Mouse (Mus musculus): ENCODE data around the gene Dda1. TPM values are rescaled to one million over a fixed set of nuclear protein-coding genes. Genes with fewer than 3 reads are reported as not detected.

Dda1 gene
- total RNA-seq, 2 experiments from 2014 or later, result 75.0 to 87.0 TPM

DNA sequence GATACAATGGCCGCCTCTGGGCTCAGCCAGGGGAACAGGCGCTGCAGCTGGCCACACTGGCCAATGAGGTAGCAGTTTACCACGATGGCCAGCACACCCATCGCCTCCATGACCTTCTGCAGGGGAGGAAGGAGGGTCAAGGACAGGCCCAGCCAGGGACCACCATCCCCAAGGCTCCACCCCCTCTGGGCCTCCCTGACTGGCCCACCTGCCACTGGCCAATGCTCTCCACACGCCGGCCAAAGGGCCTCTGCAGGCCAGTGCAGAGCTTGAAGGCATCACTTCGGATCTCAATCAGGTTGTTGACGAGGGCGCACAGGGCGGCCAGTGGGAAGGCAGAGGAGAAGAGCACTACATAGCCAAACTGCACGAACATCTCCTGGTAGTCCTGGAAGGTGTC is 9.9 kb downstream of the Dda1 start:
- Histone ChIP-seq H3K27ac (no peak overlapping the region), H3K4me3 (no peak overlapping the region)
- TF ChIP-seq CTCF (IDR thresholded peaks at IDR 0.05), result no peak
- DNase-seq (ENCODE audit: extremely low spot score in 1 of 2, low spot score in 2 of 2), result no peak
- intact Hi-C loops (cut with DNase I), result no loop called here

DNA sequence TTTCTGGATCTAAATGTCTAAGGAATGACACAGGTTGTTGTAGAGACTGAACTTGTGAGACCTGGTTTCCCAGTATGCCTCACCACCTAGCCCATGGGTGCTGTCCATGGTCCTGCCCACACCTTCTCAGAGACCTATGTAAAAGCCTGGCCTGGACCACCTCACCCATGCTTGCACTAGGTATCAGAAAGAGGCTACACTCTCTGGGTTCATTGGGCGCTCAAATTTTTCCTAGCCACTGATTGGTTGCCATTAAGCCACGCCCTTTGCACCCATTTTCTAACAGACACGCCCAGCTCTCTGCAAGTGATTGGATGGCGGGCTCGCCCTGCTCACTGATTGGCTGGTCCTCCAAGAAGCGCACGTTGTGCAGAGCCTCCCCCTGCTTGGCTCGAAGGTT is 14.9 kb downstream of the Dda1 start:
- Histone ChIP-seq H3K4me3 (no peak overlapping the region), H3K27ac (no peak overlapping the region)
- DNase-seq (ENCODE audit: extremely low spot score in 1 of 2, low spot score in 2 of 2), result no peak
- intact Hi-C loops (cut with DNase I), result no loop called here
- no peak for TF ChIP-seq CTCF (IDR thresholded peaks at IDR 0.05)

DNA sequence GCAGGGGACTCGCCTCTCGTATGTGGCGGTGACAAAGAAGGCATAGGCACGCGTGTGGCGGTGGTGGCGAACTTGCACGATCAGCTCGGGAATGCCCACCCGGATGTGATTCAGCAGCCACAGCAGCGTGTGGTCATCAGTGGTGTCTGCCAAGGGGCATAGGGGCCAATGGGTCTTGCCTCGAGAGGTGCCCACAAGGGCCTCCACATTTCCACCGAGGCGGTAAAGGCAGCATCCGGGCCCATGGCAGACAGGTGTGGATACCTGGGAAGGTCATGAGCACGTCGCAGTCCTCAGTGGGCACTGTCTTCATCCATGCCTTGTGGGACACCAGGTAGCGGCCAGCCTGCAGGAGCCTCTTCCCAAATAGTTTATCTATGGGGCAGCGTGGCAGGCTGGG is 15.7 kb downstream of the Dda1 start:
- no peak for DNase-seq (ENCODE audit: extremely low spot score in 1 of 2, low spot score in 2 of 2)
- intact Hi-C loops (cut with DNase I), result loop anchor here (1.0 kb wide), 1 partner anchor 20 kb away; the partner anchor contains the start of gene Mrpl34
- peak overlapping the region; percentile 73 for H3K4me3 ChIP-seq
- H3K27ac ChIP-seq, result no peak overlapping the region
- no peak for TF ChIP-seq CTCF (IDR thresholded peaks at IDR 0.05)

DNA sequence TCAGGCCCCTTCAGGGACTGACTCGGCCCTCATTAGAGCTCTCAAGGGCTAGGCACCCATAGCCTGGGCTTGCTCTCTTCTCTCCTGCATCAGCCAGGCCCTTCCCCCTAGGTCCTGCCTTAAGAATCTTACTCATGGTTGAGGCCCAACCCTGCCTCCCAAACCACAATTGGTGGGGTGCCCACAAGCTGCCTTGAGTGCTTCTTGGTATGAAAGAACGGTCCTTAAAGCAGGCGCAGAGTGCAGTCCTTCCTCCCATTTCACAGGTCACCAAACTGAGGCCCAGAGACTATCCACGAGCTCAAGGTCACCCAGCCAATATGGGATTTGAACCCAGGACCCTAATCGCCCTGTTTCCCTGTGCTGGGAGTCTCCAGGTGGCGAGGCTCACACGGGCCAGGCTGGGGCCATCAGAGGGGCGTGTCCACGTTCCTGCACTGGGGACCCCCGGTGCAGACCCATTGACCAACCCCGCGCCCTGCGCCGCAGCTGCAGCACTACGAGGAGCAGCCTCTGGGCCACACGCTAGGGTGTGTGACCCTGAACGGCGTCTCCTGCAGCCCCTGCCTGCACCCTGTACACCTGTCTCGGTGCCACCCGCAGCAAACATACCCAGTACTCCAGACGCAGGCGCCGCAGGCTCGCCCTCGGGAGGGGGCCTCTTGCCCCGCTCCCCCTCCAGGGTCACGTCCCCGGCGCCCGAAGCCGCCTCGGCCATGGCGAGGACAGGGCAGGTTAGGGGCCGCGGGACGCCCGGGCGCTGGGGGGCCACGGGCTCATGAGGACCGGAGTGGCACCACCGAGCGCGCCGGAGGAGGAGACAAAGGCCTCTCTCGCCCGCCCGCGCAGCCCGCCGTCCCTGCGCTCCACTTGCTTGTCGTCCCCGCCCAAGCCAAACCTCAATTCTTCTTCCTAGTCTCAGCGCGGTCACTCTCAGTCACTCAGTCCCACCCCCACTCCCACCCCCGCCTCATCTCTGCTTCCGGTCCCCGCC is 16.4 kb downstream of the Dda1 start, which contains the start of gene Ano8:
Gene Ano8, minus strand, starts transcription at position 822 of the 994 bp plus-strand sequence.
- DNase-seq (ENCODE audit: extremely low spot score in 1 of 2, low spot score in 2 of 2), result peak; percentile 86 to 87
- peak within 1 kb of the TSS; percentile 73 for H3K4me3 ChIP-seq
- no peak for TF ChIP-seq CTCF (IDR thresholded peaks at IDR 0.05)
- intact Hi-C loops (cut with DNase I), result loop anchor here (1.0 kb wide), 1 partner anchor 21 kb away; the partner anchor contains the start of gene Mrpl34
- peak within 1 kb of the TSS; percentile 85 for H3K27ac ChIP-seq

DNA sequence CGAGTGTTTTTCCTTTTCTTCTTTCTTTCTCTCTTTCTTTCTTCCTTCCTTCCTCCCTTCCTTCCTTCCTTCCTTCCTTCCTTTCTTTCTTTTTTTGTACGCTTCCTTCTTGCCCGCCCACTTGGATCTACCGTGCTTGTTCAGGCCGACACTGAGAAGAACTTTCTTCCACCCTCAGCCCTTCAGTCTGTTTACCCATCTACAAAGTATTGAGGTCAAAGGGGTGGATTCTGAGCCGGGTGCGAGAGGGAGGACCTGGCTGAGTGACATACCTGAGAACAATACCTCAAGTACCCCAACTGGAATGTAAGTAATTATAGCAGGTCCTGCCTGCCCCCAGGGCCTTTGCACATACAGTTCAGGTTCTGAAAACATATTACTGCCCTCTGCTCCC is 17.1 kb downstream of the Dda1 start:
- no peak for TF ChIP-seq CTCF (IDR thresholded peaks at IDR 0.05)
- DNase-seq (ENCODE audit: extremely low spot score in 1 of 2, low spot score in 2 of 2), result no peak
- Histone ChIP-seq H3K4me3 (peak overlapping the region; percentile 73), H3K27ac (peak overlapping the region; percentile 85)
- intact Hi-C loops (cut with DNase I), result no loop called here

DNA sequence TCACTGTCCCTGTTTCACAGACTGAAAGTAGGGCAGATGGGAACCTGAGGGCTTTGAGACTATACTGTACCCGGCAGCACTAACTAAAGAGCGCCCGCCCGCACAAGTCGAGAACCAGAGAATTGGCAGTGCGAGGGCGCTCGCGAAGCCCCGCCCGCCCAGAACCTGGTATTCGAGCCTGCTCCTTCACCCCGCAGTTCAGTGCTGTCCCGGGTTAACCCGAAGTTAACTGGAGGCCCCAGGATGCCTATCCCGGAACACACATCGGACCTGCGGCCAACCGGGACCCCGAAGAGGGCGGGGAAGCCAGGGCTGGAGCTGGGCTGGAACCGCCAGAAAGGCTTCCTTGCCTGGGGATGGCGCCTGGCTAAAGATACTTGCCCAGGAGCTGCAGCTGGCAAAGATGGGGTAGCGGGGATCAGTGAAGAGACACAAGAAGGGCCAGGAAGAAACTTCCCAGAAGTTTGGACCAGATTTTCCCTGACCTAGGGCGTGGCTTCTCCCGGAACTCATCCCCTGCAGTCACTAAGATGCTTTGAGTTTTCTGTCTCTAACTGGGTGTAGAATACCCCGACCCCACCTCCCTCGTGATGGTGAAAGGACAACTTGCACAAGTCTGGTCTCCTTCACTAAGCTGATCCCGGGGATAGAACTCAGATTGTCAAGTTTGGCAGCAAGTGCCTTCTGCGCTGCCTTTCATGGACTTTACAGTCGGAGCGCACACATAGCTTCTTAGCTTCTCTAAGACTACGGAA is 18.9 kb downstream of the Dda1 start, which contains the start of gene Gtpbp3:
Gene Gtpbp3, plus strand, starts transcription at position 413 of the 755 bp plus-strand sequence.
- H3K27ac ChIP-seq, result peak within 1 kb of the TSS; percentile 80
- no peak for TF ChIP-seq CTCF (IDR thresholded peaks at IDR 0.05)
- intact Hi-C loops (cut with DNase I), result no loop called here
- peak within 1 kb of the TSS; percentile 60 for H3K4me3 ChIP-seq
- DNase-seq (ENCODE audit: extremely low spot score in 1 of 2, low spot score in 2 of 2), result peak; percentile 77

DNA sequence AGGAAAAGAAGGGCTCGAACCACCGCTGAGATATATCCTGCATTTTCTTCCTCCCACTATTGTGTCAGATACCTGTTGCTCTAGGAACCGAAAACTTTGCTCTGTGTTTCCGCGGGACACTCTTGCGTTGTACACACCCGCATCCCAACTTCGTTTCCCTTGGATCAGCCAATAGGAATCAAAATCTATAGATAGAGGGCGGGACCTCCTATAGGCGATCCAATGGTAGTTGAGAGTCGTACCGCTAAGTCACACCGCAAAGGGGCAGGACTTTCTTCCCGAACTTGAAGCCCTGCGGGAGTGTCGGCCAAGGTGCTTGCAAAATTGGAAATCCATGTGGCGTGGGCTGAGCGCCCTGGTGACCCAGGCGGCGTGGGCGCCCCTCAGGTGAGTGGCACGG is 19.5 kb downstream of the Dda1 start:
- TF ChIP-seq CTCF (IDR thresholded peaks at IDR 0.05), result no peak; the same call in 1 of the 2 replicates
- Histone ChIP-seq H3K27ac (peak overlapping the region; percentile 69), H3K4me3 (peak overlapping the region; percentile 60)
- intact Hi-C loops (cut with DNase I), result no loop called here
- DNase-seq (ENCODE audit: extremely low spot score in 1 of 2, low spot score in 2 of 2), result peak; percentile 77 to 85

DNA sequence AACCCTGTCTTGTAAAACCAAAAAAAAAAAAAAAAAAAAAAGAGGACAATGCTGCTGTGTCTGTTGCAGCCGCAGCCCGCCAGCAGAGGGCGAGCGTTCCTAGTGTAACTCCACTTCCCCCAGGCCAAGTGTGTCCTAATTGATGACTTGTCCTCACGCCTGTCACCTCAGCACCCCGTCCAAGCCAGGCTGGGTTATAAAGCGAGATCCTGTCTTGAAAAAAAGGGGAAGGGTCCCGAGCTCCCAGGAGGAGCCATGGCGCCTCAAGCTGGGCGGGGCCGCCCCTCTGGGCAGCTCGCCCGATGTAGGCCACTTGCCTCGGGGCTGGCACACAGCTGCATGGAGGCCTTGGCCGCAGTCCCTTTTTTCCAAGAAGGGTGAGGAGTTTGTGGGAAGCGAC is 26.0 kb downstream of the Dda1 start:
- TF ChIP-seq CTCF (IDR thresholded peaks at IDR 0.05), result peak; percentile 76
- Histone ChIP-seq H3K27ac (no peak overlapping the region), H3K4me3 (no peak overlapping the region)
- intact Hi-C loops (cut with DNase I), result loop anchor here (1.0 kb wide), 1 partner anchor 26 kb away; no protein-coding TSS in a partner anchor
- DNase-seq (ENCODE audit: extremely low spot score in 1 of 2, low spot score in 2 of 2), result peak; percentile 73 to 81

DNA sequence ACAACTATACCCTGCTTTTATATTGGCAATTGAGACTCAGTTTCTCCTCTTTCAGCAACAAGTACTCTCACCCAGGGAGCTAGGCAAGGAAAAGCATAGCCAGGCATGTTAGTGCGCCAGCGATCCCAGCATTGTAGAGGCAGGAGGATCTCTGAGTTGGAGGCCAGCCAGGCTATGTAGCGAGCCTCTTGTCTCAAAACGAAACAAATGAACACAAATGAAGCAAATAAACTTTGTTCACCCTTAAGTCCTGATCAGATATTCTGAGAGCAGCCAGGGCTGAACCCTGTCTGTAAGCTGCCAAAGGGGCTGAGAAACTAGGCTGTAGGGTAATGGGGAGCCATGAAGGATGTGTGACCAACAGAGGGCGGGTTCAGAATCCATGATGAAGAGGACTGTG is 26.8 kb downstream of the Dda1 start:
- DNase-seq (ENCODE audit: extremely low spot score in 1 of 2, low spot score in 2 of 2), result no peak
- no peak for TF ChIP-seq CTCF (IDR thresholded peaks at IDR 0.05)
- no peak overlapping the region for H3K27ac ChIP-seq
- intact Hi-C loops (cut with DNase I), result loop anchor here (1.0 kb wide), 1 partner anchor 25 kb away; no protein-coding TSS in a partner anchor
- H3K4me3 ChIP-seq, result no peak overlapping the region

DNA sequence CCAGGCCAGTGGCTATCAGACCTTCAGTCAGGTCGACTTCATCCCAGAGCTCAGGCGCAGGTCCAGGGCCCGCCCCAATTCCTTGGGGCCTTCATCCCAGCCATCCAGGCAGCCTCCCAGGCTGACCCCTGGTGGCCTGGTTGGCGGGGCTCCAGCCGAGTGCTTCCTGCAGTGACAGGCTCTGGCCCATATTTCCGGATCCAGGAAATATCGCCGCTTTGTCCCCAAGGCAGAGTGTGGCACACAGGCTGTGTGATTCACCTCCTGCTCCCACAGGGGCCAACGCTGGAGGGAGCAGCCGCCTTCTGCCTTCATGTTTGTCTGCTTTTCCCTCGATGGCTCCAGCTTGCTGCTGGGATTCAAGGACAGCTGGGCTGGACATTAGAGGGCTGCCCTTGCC is 27.5 kb downstream of the Dda1 start:
- Histone ChIP-seq H3K4me3 (no peak overlapping the region), H3K27ac (peak overlapping the region; percentile 36; the same call in 1 of the 2 replicates)
- peak in 1 of 2 experiments; percentile 47 for DNase-seq (ENCODE audit: extremely low spot score in 1 of 2, low spot score in 2 of 2)
- intact Hi-C loops (cut with DNase I), result no loop called here
- TF ChIP-seq CTCF (IDR thresholded peaks at IDR 0.05), result peak; percentile 6

DNA sequence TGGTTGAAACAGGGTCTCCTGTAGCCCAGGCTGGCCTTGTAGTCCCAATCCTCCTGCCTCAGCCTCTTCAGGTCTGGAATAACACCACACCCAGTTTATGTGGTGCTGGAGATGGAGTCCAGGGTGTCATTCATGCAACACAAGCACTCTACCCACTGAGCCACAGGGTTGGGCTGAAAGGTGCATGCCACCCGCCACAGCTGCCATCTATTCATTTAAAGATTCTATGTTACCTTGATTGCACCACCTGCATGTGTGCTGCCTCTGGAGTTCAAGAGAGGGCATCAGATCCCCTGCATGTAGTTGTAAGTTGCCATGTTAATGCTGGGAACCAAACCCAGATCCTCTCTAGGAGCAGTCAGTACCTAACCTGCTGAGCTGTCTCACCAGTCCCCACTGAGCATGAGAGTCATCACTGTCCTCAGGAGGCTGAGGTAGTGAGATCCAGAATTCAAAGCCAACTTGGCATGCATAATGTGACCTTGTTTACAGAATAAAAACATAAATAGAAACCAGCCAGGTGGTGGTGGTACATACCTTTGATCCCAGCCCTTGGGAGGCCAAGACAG is 28.2 kb downstream of the Dda1 start:
- H3K27ac ChIP-seq, result no peak overlapping the region
- intact Hi-C loops (cut with DNase I), result no loop called here
- no peak overlapping the region for H3K4me3 ChIP-seq
- DNase-seq (ENCODE audit: extremely low spot score in 1 of 2, low spot score in 2 of 2), result no peak
- TF ChIP-seq CTCF (IDR thresholded peaks at IDR 0.05), result no peak

Data from left cerebral cortex, adult 2 months (tissue).